Mouse (Mus musculus): ENCODE data around the gene Prc1. TPM values are rescaled to one million over a fixed set of nuclear protein-coding genes. Genes with fewer than 3 reads are reported as not detected.

Gene Prc1
- polyA plus RNA-seq, 2 experiments: 79.9 to 111 TPM

DNA sequence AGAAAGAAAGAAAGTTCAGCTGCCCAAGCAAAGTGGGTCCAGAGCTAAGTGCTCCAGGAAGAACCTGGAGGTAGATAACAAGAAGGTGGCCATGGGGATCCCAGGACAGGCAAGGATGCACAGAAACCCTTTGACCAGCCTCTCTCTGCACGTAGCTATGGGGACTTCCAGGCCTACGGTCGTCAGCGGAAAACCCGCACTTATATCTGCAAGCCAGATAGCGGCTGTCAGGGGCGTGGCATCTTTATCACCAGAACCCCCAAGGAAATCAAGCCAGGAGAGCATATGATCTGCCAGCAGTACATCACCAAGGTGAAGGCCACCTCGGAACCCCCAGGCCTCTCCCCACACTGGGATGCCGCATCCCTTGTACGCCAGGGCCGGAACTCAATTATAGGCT, 41.4 kb upstream of the Prc1 start:
- Histone ChIP-seq H3K4me3 (replicated peaks; ENCODE audit: low read length) (no peak overlapping the region), H3K4me1 (ENCODE audit: control insufficient read depth, insufficient read depth, low read length) (no peaks in the 10 kb centered on the region), H3K9ac (ENCODE audit: low read depth, low read length, severe bottlenecking) (no peak overlapping the region), H3K9me3 (ENCODE audit: control insufficient read depth, low read length) (no peaks in the 10 kb centered on the region), H3K4me2 (replicated peaks; ENCODE audit: low read depth, low read length, severe bottlenecking) (no peak overlapping the region), H3K36me3 (ENCODE audit: control insufficient read depth, insufficient read depth, low read length) (no peaks in the 10 kb centered on the region), H3K27ac (replicated peaks; ENCODE audit: low read depth, low read length) (no peak overlapping the region), H3K27me3 (ENCODE audit: control insufficient read depth, insufficient read depth, low read length) (no peaks in the 10 kb centered on the region)
- no peak for TF ChIP-seq POLR2A (IDR thresholded peaks at IDR 0.05; ENCODE audit: borderline replicate concordance, extremely low read depth, insufficient read depth, insufficient read length)
- ATAC-seq (ENCODE audit: low FRiP score, low read depth) (no peak), DNase-seq (ENCODE audit: low spot score) (no peak)
- 83% methylated on average over 11 of the region's 11 CpGs for WGBS

DNA sequence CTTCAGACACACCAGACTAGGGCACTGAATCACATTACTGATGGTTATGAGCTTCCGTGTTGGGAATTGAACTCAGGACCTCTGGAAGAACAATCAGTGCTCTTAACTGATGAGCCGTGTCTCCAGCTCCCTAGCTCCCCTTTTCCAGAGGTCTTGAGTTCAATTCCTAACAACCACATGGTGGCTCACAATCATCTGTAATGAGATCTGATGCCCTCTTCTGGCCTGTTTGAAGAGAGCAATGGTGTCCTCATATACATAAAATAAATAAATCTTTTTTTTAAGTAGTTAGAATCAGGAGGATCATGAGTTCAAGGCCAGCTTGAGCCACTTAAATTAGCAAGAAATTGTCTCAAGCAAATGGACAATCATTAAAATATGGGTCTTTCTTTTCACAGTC, 38.3 kb upstream of the Prc1 start:
- no peak for TF ChIP-seq POLR2A (IDR thresholded peaks at IDR 0.05; ENCODE audit: borderline replicate concordance, extremely low read depth, insufficient read depth, insufficient read length)
- DNase-seq (ENCODE audit: low spot score) (no peak), ATAC-seq (ENCODE audit: low FRiP score, low read depth) (no peak)
- no peak overlapping the region for H3K27ac ChIP-seq (replicated peaks; ENCODE audit: low read depth, low read length)
- H3K4me2 ChIP-seq (replicated peaks; ENCODE audit: low read depth, low read length, severe bottlenecking): no peak overlapping the region
- H3K4me3 ChIP-seq (replicated peaks; ENCODE audit: low read length): no peak overlapping the region
- H3K9ac ChIP-seq (ENCODE audit: low read depth, low read length, severe bottlenecking): no peak overlapping the region
- H3K9me3 ChIP-seq (ENCODE audit: control insufficient read depth, low read length): no peaks in the 10 kb centered on the region
- H3K36me3 ChIP-seq (ENCODE audit: control insufficient read depth, insufficient read depth, low read length): no peaks in the 10 kb centered on the region
- no peaks in the 10 kb centered on the region for H3K4me1 ChIP-seq (ENCODE audit: control insufficient read depth, insufficient read depth, low read length)
- 69% methylated on average over 2 of the region's 2 CpGs for WGBS
- H3K27me3 ChIP-seq (ENCODE audit: control insufficient read depth, insufficient read depth, low read length): no peaks in the 10 kb centered on the region

DNA sequence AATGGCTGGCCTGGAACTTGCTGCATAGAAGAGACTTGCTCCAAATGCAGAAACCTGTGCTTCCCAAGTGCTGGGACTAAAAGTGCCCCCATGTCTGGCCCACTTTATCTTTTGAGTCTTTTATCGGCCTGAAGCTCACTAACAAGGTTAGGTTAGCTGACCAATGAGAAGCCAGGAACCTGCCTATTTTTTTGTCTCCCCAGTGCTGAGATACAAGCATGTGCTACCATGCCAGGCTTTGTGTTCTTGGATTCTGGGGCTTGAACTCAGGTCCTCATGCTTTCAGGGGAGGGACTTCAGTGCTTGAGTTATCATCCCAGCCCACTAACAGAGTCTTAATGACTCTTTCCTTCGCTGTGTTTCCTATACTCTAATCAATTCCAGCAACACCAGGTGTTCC, 36.5 kb upstream of the Prc1 start:
- Histone ChIP-seq H3K4me1 (ENCODE audit: control insufficient read depth, insufficient read depth, low read length) (no peaks in the 10 kb centered on the region), H3K9ac (ENCODE audit: low read depth, low read length, severe bottlenecking) (no peak overlapping the region), H3K27me3 (ENCODE audit: control insufficient read depth, insufficient read depth, low read length) (no peaks in the 10 kb centered on the region), H3K4me2 (replicated peaks; ENCODE audit: low read depth, low read length, severe bottlenecking) (no peak overlapping the region), H3K36me3 (ENCODE audit: control insufficient read depth, insufficient read depth, low read length) (no peaks in the 10 kb centered on the region), H3K9me3 (ENCODE audit: control insufficient read depth, low read length) (no peaks in the 10 kb centered on the region), H3K4me3 (replicated peaks; ENCODE audit: low read length) (no peak overlapping the region), H3K27ac (replicated peaks; ENCODE audit: low read depth, low read length) (no peak overlapping the region)
- DNase-seq (ENCODE audit: low spot score): no peak
- 53% methylated on average over 2 of the region's 2 CpGs for WGBS
- TF ChIP-seq POLR2A (IDR thresholded peaks at IDR 0.05; ENCODE audit: borderline replicate concordance, extremely low read depth, insufficient read depth, insufficient read length): no peak
- ATAC-seq (ENCODE audit: low FRiP score, low read depth): no peak

DNA sequence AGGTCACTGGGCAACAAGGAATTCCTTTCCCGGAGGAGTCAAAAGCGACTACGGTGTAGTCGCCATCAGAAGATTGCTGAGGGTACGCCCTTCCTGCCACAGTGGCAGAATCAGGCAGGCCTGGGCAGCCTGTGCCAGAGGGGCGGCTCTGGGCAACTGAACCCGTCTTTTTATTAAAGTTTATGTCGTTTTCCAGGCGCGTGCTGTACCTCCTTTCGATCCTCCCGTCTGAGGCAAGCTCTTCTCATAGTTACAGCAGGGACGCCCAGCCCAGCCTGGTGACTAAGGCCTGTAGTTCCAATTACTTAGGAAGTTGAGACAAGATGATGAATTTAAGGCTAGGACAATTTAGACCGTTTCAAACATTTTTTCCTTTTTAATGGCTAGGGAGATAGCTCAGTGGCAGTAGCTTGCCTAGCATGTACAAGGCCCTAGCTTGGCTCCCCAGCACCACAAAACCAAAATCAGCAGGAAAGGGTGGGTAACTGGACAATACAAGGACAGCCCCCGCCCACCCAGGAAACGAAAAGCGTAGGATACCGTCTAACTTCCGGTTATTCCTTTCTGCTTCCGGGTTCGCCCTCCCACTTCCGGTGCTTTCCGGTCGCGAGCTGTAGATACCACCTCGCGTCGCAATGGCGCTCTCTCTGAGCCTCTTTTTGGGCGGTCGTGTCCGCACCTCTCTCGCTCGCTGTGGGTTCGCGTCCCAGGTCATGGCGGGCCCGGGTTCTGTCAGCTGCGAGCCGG, 33.5 kb upstream of the Prc1 start, which contains the start of gene Ngrn:
Gene Ngrn (plus strand): TSS at position 591 of the 747 bp plus-strand sequence.
- 25% methylated on average over 40 of the region's 40 CpGs for WGBS
- peak; percentile 79; the same call in 1 of the 2 replicates for TF ChIP-seq POLR2A (IDR thresholded peaks at IDR 0.05; ENCODE audit: borderline replicate concordance, extremely low read depth, insufficient read depth, insufficient read length)
- Histone ChIP-seq H3K9ac (ENCODE audit: low read depth, low read length, severe bottlenecking) (peak within 1 kb of the TSS; percentile 75), H3K36me3 (ENCODE audit: control insufficient read depth, insufficient read depth, low read length) (peaks cover 19% of the 10 kb centered on the region), H3K27ac (replicated peaks; ENCODE audit: low read depth, low read length) (peak within 1 kb of the TSS; percentile 81), H3K4me1 (ENCODE audit: control insufficient read depth, insufficient read depth, low read length) (no peaks in the 10 kb centered on the region), H3K4me2 (replicated peaks; ENCODE audit: low read depth, low read length, severe bottlenecking) (peak within 1 kb of the TSS; percentile 48), H3K27me3 (ENCODE audit: control insufficient read depth, insufficient read depth, low read length) (no peaks in the 10 kb centered on the region), H3K9me3 (ENCODE audit: control insufficient read depth, low read length) (no peaks in the 10 kb centered on the region), H3K4me3 (replicated peaks; ENCODE audit: low read length) (peak within 1 kb of the TSS; percentile 94)
- ATAC-seq (ENCODE audit: low FRiP score, low read depth) (peak; percentile 93), DNase-seq (ENCODE audit: low spot score) (peak; percentile 92)

DNA sequence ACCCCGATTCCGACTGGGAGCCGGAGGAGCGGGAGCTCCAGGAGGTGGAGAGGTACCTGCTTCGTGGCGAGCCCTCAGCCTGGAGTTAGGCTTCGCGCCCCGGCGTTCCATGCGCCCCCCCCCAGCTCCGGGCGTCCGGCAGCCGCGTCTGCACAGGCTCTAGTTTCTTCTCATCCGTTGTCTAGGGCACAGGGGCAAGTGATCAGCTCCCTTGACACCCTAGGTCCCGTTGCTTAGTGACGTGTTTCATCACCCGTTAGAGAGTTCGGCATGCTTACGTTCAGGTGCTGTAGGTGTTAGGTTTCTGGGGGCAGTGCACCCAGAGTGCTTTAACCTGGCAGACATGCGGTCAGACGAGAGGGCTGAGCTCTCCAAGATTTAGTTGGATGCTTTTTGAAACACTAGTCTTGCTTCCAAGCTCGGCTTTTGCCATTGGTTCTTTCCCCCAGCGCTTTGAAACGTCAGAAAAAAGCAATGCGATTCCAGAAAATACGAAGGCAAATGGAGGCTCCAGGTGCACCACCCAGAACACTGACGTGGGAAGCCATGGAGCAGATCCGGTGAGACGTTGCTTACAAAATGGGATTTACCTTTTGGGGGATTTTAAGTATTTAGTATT, 32.8 kb upstream of the Prc1 start:
- peak overlapping the region; percentile 81 for H3K27ac ChIP-seq (replicated peaks; ENCODE audit: low read depth, low read length)
- DNase-seq (ENCODE audit: low spot score): no peak
- H3K36me3 ChIP-seq (ENCODE audit: control insufficient read depth, insufficient read depth, low read length): peaks cover 25% of the 10 kb centered on the region
- H3K4me1 ChIP-seq (ENCODE audit: control insufficient read depth, insufficient read depth, low read length): no peaks in the 10 kb centered on the region
- under 1% methylated on average over 32 of the region's 32 CpGs for WGBS
- no peaks in the 10 kb centered on the region for H3K27me3 ChIP-seq (ENCODE audit: control insufficient read depth, insufficient read depth, low read length)
- TF ChIP-seq POLR2A (IDR thresholded peaks at IDR 0.05; ENCODE audit: borderline replicate concordance, extremely low read depth, insufficient read depth, insufficient read length): no peak
- no peaks in the 10 kb centered on the region for H3K9me3 ChIP-seq (ENCODE audit: control insufficient read depth, low read length)
- H3K9ac ChIP-seq (ENCODE audit: low read depth, low read length, severe bottlenecking): peak overlapping the region; percentile 75
- H3K4me2 ChIP-seq (replicated peaks; ENCODE audit: low read depth, low read length, severe bottlenecking): peak overlapping the region; percentile 48
- no peak; the same call in 1 of the 2 replicates for ATAC-seq (ENCODE audit: low FRiP score, low read depth)
- peak overlapping the region; percentile 94 for H3K4me3 ChIP-seq (replicated peaks; ENCODE audit: low read length)

Data from limb, embryonic 14.5 days (tissue).